Mouse (Mus musculus): ENCODE measurements around the gene Veph1. TPM values are rescaled to one million over a fixed set of nuclear protein-coding genes. Genes with fewer than 3 reads are reported as not detected.

Veph1 gene
- total RNA-seq, 1 experiment = 0.67 TPM

DNA sequence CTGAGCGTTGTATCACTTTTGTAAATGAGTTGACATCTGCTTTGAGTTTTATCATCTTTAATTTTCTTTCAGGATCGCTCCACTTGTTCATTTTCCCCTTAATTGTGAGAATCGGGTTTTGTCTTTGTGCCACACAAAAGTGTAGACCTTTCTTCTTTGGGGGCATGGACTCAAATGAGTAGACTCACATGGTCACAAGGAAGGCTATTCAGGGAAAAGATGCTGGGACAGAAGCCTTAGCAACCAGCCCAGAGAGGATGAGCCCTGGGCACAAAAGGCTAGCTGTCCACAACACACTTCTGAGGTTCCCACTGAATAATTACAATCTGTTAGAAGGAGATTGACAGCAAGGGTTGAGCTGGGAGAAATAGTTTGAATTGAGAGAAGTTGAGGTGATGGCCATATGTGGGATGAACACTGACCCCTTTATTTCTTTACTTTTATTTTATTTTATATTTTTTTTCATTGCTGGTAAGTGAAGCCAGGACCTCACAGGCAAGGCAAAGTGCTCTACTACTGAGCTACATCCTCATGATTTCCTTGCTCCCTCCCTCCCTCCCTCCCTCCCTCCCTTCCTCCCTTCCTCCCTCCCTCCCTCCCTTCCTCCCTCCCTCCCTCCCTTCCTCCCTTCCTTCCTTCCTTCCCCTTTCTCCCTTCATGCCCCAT, 126.6 kb downstream of the Veph1 start:
- Histone ChIP-seq H3K27ac (ENCODE audit: insufficient read depth, low read depth, low read length, poor library complexity, severe bottlenecking) (no peak overlapping the region), H3K4me3 (ENCODE audit: insufficient read depth in 1 of 2, low read depth in 1 of 2, low read length in 2 of 2, poor library complexity in 1 of 2, severe bottlenecking in 1 of 2) (no peak overlapping the region), H3K9me3 (ENCODE audit: control insufficient read depth, insufficient read depth, low read depth, low read length) (no peaks in the 10 kb centered on the region), H3K9ac (ENCODE audit: insufficient read depth, low read depth, low read length, poor library complexity, severe bottlenecking) (no peak overlapping the region), H3K36me3 (ENCODE audit: control insufficient read depth, insufficient read depth, low read length, poor library complexity, severe bottlenecking) (no peaks in the 10 kb centered on the region), H3K4me1 (ENCODE audit: control insufficient read depth in 2 of 2, insufficient read depth in 2 of 2, low read length in 2 of 2, poor library complexity in 1 of 2) (no peaks in the 10 kb centered on the region)
- TF ChIP-seq MAFK (IDR thresholded peaks at IDR 0.05; ENCODE audit: insufficient read depth, low read depth, low read length) = no peak
- no peak for TF ChIP-seq ZNF384 (IDR thresholded peaks at IDR 0.05; ENCODE audit: low read depth, low read length)
- TF ChIP-seq CHD2 (IDR thresholded peaks at IDR 0.05; ENCODE audit: low read depth, low read length) = no peak
- TF ChIP-seq HCFC1 (IDR thresholded peaks at IDR 0.05; ENCODE audit: borderline replicate concordance, insufficient read depth, low read length) = no peak
- in situ Hi-C loops (cut with MboI; ENCODE audit: low sequenced_read_pairs in 2 of 2, unreplicated experiment in 2 of 2) = no loop called here
- no peak for DNase-seq (ENCODE audit: low read depth, low spot score)

DNA sequence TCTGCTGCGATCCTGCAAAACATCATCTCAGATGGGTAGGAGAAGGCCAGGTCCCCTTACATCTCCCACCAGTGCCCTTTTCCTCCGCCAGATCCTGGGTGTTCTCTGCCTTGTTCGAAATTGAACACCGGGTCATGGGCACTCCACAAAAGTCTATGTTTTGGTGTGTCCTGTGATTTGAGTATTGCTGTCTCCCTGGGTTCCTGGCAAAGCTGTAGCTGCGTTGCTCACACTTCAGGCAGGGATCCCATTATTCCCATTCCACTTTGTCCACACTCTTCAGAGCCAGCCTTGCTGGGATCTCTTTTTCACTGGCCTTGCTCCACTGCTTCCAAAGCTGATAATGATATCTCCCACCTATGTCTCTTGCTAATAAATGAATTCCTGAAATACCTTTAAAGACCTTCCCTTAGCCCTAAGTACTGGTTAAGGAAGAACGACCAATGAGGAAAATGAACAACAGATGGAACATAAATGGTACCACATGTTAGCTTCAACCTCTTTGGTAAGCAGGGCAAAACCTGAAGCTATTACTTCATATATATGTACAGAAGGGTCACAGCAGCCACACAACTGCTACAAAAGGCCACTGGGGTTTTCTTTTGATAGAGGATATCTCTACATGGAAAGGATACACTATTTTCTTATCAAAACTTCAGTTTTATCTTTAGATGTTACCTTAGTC, 129.9 kb downstream of the Veph1 start:
- Histone ChIP-seq H3K4me3 (ENCODE audit: insufficient read depth in 1 of 2, low read depth in 1 of 2, low read length in 2 of 2, poor library complexity in 1 of 2, severe bottlenecking in 1 of 2) (no peak overlapping the region), H3K4me1 (ENCODE audit: control insufficient read depth in 2 of 2, insufficient read depth in 2 of 2, low read length in 2 of 2, poor library complexity in 1 of 2) (no peaks in the 10 kb centered on the region), H3K9me3 (ENCODE audit: control insufficient read depth, insufficient read depth, low read depth, low read length) (no peaks in the 10 kb centered on the region), H3K36me3 (ENCODE audit: control insufficient read depth, insufficient read depth, low read length, poor library complexity, severe bottlenecking) (no peaks in the 10 kb centered on the region), H3K9ac (ENCODE audit: insufficient read depth, low read depth, low read length, poor library complexity, severe bottlenecking) (no peak overlapping the region), H3K27ac (ENCODE audit: insufficient read depth, low read depth, low read length, poor library complexity, severe bottlenecking) (no peak overlapping the region)
- TF ChIP-seq CHD2 (IDR thresholded peaks at IDR 0.05; ENCODE audit: low read depth, low read length) (no peak), ZNF384 (IDR thresholded peaks at IDR 0.05; ENCODE audit: low read depth, low read length) (no peak), MAFK (IDR thresholded peaks at IDR 0.05; ENCODE audit: insufficient read depth, low read depth, low read length) (no peak), HCFC1 (IDR thresholded peaks at IDR 0.05; ENCODE audit: borderline replicate concordance, insufficient read depth, low read length) (no peak), ZC3H11A (IDR thresholded peaks at IDR 0.05; ENCODE audit: borderline replicate concordance, low read depth, low read length) (no peak)
- no peak for DNase-seq (ENCODE audit: low read depth, low spot score)
- in situ Hi-C loops (cut with MboI; ENCODE audit: low sequenced_read_pairs in 2 of 2, unreplicated experiment in 2 of 2) = no loop called here

DNA sequence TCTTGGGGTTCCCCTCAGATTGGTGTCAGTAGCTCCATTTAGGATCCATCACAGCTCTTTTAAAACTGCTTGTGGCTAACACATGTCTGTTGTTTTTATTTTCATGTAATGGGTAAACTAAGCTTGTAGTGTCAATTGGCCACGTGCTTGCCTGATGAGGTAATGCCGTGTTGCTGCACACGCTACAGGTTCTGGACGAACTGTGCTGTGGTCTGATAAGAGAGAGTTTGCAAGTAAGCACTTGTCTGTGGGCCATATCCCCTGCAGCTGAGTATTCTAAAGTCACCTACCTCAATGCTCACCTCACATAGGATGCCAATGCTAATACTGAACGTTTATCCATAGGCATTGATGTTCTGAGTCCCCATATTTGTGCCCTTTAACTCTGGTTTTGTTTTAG, 131.6 kb downstream of the Veph1 start:
- Histone ChIP-seq H3K9me3 (ENCODE audit: control insufficient read depth, insufficient read depth, low read depth, low read length) (no peaks in the 10 kb centered on the region), H3K4me3 (ENCODE audit: insufficient read depth in 1 of 2, low read depth in 1 of 2, low read length in 2 of 2, poor library complexity in 1 of 2, severe bottlenecking in 1 of 2) (no peak overlapping the region), H3K36me3 (ENCODE audit: control insufficient read depth, insufficient read depth, low read length, poor library complexity, severe bottlenecking) (no peaks in the 10 kb centered on the region), H3K4me1 (ENCODE audit: control insufficient read depth in 2 of 2, insufficient read depth in 2 of 2, low read length in 2 of 2, poor library complexity in 1 of 2) (no peaks in the 10 kb centered on the region), H3K9ac (ENCODE audit: insufficient read depth, low read depth, low read length, poor library complexity, severe bottlenecking) (no peak overlapping the region), H3K27ac (ENCODE audit: insufficient read depth, low read depth, low read length, poor library complexity, severe bottlenecking) (no peak overlapping the region)
- DNase-seq (ENCODE audit: low read depth, low spot score) = no peak
- TF ChIP-seq CHD2 (IDR thresholded peaks at IDR 0.05; ENCODE audit: low read depth, low read length) = no peak
- TF ChIP-seq HCFC1 (IDR thresholded peaks at IDR 0.05; ENCODE audit: borderline replicate concordance, insufficient read depth, low read length) = no peak
- TF ChIP-seq ZNF384 (IDR thresholded peaks at IDR 0.05; ENCODE audit: low read depth, low read length) = no peak
- no peak for TF ChIP-seq ZC3H11A (IDR thresholded peaks at IDR 0.05; ENCODE audit: borderline replicate concordance, low read depth, low read length)
- no peak for TF ChIP-seq MAFK (IDR thresholded peaks at IDR 0.05; ENCODE audit: insufficient read depth, low read depth, low read length)
- in situ Hi-C loops (cut with MboI; ENCODE audit: low sequenced_read_pairs in 2 of 2, unreplicated experiment in 2 of 2) = no loop called here

DNA sequence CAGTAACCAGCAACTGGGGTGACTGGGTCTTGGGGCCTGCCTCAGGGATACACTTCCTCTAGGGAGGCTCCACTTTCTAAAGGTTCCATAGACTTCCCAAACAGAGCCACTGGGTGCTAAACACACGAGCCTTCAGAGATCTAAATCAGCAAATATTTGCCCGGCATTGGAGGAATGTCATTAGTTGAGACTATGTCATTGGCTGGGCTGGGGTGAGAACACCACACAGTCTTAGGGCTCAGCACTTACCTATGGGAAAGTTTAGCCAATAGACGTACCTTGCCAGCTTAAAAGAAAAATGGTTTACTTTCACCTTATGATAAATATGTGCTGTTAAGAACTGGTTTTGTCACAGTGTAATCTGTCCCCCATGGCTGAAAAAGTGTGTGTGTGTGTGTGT, 132.1 kb downstream of the Veph1 start:
- no peaks in the 10 kb centered on the region for H3K4me1 ChIP-seq (ENCODE audit: control insufficient read depth in 2 of 2, insufficient read depth in 2 of 2, low read length in 2 of 2, poor library complexity in 1 of 2)
- in situ Hi-C loops (cut with MboI; ENCODE audit: low sequenced_read_pairs in 2 of 2, unreplicated experiment in 2 of 2) = no loop called here
- H3K9ac ChIP-seq (ENCODE audit: insufficient read depth, low read depth, low read length, poor library complexity, severe bottlenecking) = no peak overlapping the region
- no peak for TF ChIP-seq MAFK (IDR thresholded peaks at IDR 0.05; ENCODE audit: insufficient read depth, low read depth, low read length)
- TF ChIP-seq HCFC1 (IDR thresholded peaks at IDR 0.05; ENCODE audit: borderline replicate concordance, insufficient read depth, low read length) = no peak
- no peak for TF ChIP-seq ZC3H11A (IDR thresholded peaks at IDR 0.05; ENCODE audit: borderline replicate concordance, low read depth, low read length)
- TF ChIP-seq CHD2 (IDR thresholded peaks at IDR 0.05; ENCODE audit: low read depth, low read length) = no peak
- TF ChIP-seq ZNF384 (IDR thresholded peaks at IDR 0.05; ENCODE audit: low read depth, low read length) = no peak
- H3K27ac ChIP-seq (ENCODE audit: insufficient read depth, low read depth, low read length, poor library complexity, severe bottlenecking) = no peak overlapping the region
- no peak for DNase-seq (ENCODE audit: low read depth, low spot score)
- no peak overlapping the region for H3K4me3 ChIP-seq (ENCODE audit: insufficient read depth in 1 of 2, low read depth in 1 of 2, low read length in 2 of 2, poor library complexity in 1 of 2, severe bottlenecking in 1 of 2)
- H3K36me3 ChIP-seq (ENCODE audit: control insufficient read depth, insufficient read depth, low read length, poor library complexity, severe bottlenecking) = no peaks in the 10 kb centered on the region
- H3K9me3 ChIP-seq (ENCODE audit: control insufficient read depth, insufficient read depth, low read depth, low read length) = no peaks in the 10 kb centered on the region
